Mouse (Mus musculus): ENCODE data around the gene Rasa3.

- TF ChIP-seq CTCF (conservative IDR thresholded peaks at IDR 0.05; ENCODE audit: low read length), result no peak
- no peak for TF ChIP-seq NANOG (IDR thresholded peaks at IDR 0.05; ENCODE audit: borderline replicate concordance, low read length)
Observed at GRCm38 (mm10) chr8:13660323-13660722, 17.1 kb downstream of the Rasa3 start.
